In genomic region chr8:117078367-117078926, GRCm38 (mm10) we compare ENCODE assay signal across 37 mouse cellular contexts. TPM values are rescaled to one million over a fixed set of nuclear protein-coding genes. Genes with fewer than 3 reads are reported as not detected.
"Had no signal": no experiment of that assay in that cellular context is flagged by ENCODE, and none has a peak within 500 bp of the region (broad histone marks: within the 10 kb centered on the region; RNA-seq: fewer than 3 reads in every experiment).

No protein-coding gene starts in this region.

- H3K4me2 ChIP-seq: heart, embryonic 11.5 days; heart, embryonic 13.5 days; heart, embryonic 15.5 days; hindbrain, embryonic 13.5 days; hindbrain, embryonic 15.5 days; limb, embryonic 13.5 days; limb, embryonic 15.5 days; liver, embryonic 12.5 days had no signal

- DNase-seq: forebrain, postnatal 0 days; gastrocnemius, adult 2 months; gastrocnemius, postnatal 10 days; gastrocnemius, postnatal 25 days; heart, adult 11 months; heart, adult 2 months; heart, postnatal 36 days; kidney, adult 18-20 months; kidney, adult 8-10 months; kidney, postnatal 10 days; kidney, postnatal 25 days; layer of hippocampus, adult 9-11 months; layer of hippocampus, postnatal 36 days; left cerebral cortex, postnatal 4 days had no signal

- H3K9me3 ChIP-seq: heart, embryonic 13.5 days; heart, embryonic 15.5 days; hindbrain, embryonic 13.5 days; hindbrain, embryonic 15.5 days; limb, embryonic 13.5 days; limb, embryonic 15.5 days; liver, embryonic 12.5 days had no signal

- H3K4me1 ChIP-seq: heart, embryonic 15.5 days; hindbrain, embryonic 13.5 days; hindbrain, embryonic 15.5 days; limb, embryonic 13.5 days; limb, embryonic 15.5 days had no signal

- H3K9ac ChIP-seq: forebrain, postnatal 0 days; heart, embryonic 13.5 days; heart, embryonic 15.5 days; hindbrain, embryonic 13.5 days; hindbrain, embryonic 15.5 days; limb, embryonic 13.5 days; limb, embryonic 15.5 days; liver, embryonic 12.5 days had no signal

- H3K27me3 ChIP-seq: hindbrain, embryonic 13.5 days; hindbrain, embryonic 15.5 days; limb, embryonic 15.5 days had no signal

- ATAC-seq: forebrain, postnatal 0 days; hindbrain, postnatal 0 days; liver, embryonic 12.5 days had no signal

- H3K27ac ChIP-seq: gastrocnemius, adult 2 months; heart, adult 2 months; heart, embryonic 13.5 days; heart, embryonic 15.5 days; hindbrain, embryonic 13.5 days; hindbrain, embryonic 15.5 days; hindbrain, postnatal 0 days; limb, embryonic 13.5 days; limb, embryonic 15.5 days; liver, embryonic 12.5 days had no signal

- H3K36me3 ChIP-seq: heart, embryonic 13.5 days; heart, embryonic 15.5 days; hindbrain, embryonic 13.5 days; hindbrain, embryonic 15.5 days; limb, embryonic 13.5 days; limb, embryonic 15.5 days; liver, embryonic 12.5 days had no signal

- H3K4me3 ChIP-seq: gastrocnemius, adult 2 months; heart, adult 2 months; heart, embryonic 13.5 days; heart, embryonic 15.5 days; hindbrain, embryonic 13.5 days; hindbrain, embryonic 15.5 days; limb, embryonic 13.5 days; limb, embryonic 15.5 days; liver, embryonic 12.5 days had no signal

RNA-seq across cellular contexts. Expression of gene Pkd1l2, which starts 3.8 kb away (rescaled TPM):
- total RNA-seq: forebrain, postnatal 0 days; heart, adult 2 months; heart, postnatal 14 days; hematopoietic stem cell, adult 5-6 weeks; left cerebral cortex, postnatal 10 days; left cerebral cortex, postnatal 4 days; liver, adult 2 months had no signal
- polyA plus RNA-seq: heart, adult 2 months; heart, embryonic 13.5 days; hindbrain, embryonic 11.5 days; intestine, embryonic 14.5 days; kidney, embryonic 14.5 days; limb, embryonic 11.5 days; limb, embryonic 13.5 days; liver, adult 2 months had no signal

RNA-seq across cellular contexts. Expression of gene Bco1, which starts 17.2 kb away (rescaled TPM):
- total RNA-seq: forebrain, postnatal 0 days; gastrocnemius, adult 2 months; gastrocnemius, postnatal 10 days; gastrocnemius, postnatal 25 days; heart, adult 2 months; heart, postnatal 14 days; heart, postnatal 36 days; layer of hippocampus, adult 18-20 months; layer of hippocampus, postnatal 14 days; left cerebral cortex, adult 18-20 months; left cerebral cortex, adult 8-10 months; left cerebral cortex, postnatal 10 days; left cerebral cortex, postnatal 25 days had no signal
- polyA plus RNA-seq: heart, embryonic 15.5 days; heart, postnatal 0 days; limb, embryonic 11.5 days had no signal
